Mouse (Mus musculus) CD4-positive helper T cell, adult 2 months (primary cell): ENCODE data around the gene Car11.

Experiments
- DNase-seq: peaks from one replicate; pipeline ENCODE4 v3.0.0-alpha.2; 2012; ENCODE audit warnings: low read depth, missing footprints, low spot score

The Car11 gene

GRCm38 (mm10) chr7:45723301-45723700, 23.7 kb downstream of the Car11 start:
- DNase-seq = no peak

GRCm38 (mm10) chr7:45723781-45724180, 24.1 kb downstream of the Car11 start:
- DNase-seq = no peak

GRCm38 (mm10) chr7:45725151-45725550, 25.5 kb downstream of the Car11 start:
- DNase-seq = no peak

GRCm38 (mm10) chr7:45725713-45726112, 26.1 kb downstream of the Car11 start, which contains the start of gene Spaca4:
Gene Spaca4 (minus strand): TSS chr7:45725813.
- no peak for DNase-seq

DNA sequence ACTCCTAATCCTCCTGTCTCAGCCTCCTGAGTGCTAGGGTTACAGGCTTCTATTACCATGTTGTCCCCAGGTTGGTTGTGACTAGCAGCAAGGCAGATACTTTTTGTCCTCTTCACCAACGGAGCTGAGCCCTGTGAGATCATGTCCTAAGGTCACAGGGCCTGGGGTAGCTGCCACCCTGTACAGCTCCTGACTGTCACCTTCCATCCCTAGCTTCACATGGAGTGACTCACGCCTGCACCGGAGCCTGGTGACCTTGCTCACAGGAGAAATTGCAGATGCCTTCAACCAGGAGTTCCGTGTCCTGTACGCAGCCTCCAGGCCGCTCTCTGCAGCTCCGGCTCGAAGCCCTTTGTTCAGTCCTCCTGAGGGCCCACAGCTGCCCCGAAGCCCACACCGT, 26.8 kb downstream of the Car11 start:
- no peak for DNase-seq

- DNase-seq = no peak
These were observed 28.0 kb downstream of the Car11 start for GRCm38 (mm10) chr7:45727625-45728024.

DNA sequence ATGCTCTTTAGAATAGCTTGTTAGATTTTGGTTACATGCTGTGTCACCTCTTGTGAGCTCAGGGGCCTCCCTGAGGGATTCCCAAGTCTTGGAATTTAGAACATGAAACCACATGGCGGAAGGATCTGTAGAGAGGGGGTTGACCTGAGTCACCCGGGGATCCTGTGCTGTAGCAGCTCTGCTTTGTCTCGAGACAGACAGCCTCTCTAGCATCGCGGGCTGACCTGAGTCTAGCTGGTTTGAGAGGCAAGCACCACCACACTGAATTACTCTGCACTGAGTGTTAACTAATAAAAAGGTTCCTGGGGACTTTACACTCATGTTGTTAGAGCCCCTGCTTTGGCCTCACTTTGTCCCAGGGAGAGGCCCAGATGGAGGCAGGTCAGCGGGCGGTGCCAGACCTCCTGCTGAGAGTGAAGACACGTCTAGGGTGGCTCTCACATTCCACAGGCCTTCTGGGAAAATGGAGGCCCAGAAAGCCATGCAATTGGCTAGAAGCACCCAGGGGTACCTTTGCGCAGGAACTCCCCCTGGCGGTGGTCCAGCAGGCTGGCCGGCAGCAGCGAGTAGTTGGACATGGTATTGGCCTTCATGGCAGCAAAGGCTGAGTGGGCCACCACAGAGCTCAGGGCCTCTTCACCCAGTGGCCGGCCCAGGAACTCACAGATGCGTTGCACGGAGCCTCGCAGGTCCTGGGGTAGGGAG, 31.2 kb downstream of the Car11 start:
- DNase-seq = peak; percentile 32

DNA sequence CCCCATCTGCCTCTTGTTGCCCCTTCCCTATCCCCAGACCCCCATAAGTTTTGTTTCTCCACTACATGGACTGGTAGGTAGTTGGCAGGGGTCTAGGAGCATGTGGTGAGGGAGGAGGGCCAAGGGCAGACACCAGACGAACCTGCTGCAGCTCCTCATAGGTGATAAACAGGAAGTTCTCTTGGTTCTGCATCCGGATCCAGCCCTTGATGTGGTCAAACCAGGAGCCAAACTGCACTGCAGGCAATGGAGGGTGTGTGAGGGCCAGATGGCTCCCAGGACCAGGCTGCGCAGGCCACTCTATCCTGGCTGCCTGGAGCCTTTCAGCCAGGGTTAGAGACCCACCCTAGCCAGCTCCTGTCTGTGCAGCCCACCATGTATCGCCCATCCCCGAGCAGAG, 33.8 kb downstream of the Car11 start:
- DNase-seq = peak; percentile 90

- peak; percentile 90 for DNase-seq
These were observed 39.6 kb downstream of the Car11 start for GRCm38 (mm10) chr7:45739162-45739763.

GRCm38 (mm10) chr7:45739820-45740219, 40.2 kb downstream of the Car11 start:
- peak; percentile 42 for DNase-seq

GRCm38 (mm10) chr7:45741308-45741707, 41.7 kb downstream of the Car11 start:
- no peak for DNase-seq

GRCm38 (mm10) chr7:45741777-45742176, 42.1 kb downstream of the Car11 start:
- peak; percentile 86 for DNase-seq

DNA sequence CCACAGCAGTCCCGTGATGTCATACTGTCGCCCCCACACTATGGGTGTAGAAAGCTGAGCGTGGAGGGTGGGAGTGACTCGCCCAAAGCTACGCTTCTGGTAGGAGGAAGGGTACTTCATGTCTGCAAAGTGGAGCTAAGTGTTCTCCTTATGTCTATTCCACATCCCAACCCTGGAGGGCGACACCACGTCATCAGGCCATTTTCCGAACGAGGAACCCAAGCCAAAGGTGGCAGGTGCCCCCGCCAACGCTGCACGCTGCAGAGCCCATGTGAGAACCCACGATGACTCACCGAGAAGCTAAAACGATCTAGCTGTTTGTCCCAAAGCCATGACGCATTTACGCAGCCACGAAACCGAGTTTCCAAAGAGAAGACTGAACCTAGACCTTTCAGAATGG, 42.7 kb downstream of the Car11 start:
- peak; percentile 89 for DNase-seq

DNA sequence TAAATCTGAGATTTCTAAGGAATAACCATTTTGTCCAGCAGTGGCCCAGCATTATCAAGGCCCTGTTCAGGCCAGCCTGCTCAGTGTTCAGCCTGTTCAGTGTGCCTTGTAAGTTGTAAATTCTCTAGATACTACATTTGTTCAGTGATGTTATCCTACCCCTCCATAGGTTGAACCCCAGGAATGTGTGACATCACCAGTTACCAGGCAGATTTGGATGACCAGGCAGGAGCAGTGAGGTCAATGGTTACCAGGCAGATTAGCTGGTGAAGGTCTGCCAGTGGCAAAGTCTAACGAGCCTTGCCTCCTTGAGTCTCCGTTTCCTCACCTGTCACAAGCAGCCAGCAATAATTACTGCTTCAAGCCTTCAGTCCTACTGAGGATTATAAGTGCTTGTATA, 44.7 kb downstream of the Car11 start:
- DNase-seq = peak; percentile 66

DNA sequence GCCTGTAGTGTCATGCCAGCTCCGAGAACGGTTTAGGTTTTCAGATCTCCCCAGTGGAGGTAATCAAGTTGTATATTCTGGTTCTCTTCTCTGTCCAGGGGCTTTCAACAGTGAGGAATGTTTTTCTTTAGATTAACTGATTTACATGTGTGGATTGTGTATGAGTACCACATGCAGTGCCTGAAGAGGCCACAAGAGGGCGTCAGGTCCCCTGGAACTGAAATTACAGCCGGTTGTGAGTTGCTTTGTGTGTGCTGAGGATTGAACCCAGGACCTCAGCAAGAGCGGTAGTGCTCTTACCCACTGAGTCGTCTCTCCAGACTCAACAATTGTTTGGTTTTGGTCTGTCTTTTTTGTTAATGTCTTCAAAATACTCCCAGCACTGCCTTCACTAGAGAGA, 46.9 kb downstream of the Car11 start:
- DNase-seq = no peak

DNA sequence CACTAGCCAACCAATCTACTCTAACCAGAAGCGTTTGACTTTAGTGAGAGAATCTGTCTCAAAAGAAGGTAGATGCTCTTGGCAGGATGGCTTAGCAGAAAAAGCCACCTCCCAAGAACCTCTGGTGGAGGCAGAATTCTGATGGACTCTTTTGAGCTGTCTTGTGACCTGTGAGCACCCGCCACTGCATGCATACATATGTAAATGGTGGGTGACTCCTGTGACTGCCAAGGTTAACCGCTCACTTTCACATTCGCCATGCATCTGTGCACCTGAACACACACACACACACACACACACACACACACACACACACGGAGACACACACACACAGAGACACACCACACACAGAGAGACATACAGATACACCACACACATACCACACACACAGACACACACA, 47.8 kb downstream of the Car11 start:
- no peak for DNase-seq

DNA sequence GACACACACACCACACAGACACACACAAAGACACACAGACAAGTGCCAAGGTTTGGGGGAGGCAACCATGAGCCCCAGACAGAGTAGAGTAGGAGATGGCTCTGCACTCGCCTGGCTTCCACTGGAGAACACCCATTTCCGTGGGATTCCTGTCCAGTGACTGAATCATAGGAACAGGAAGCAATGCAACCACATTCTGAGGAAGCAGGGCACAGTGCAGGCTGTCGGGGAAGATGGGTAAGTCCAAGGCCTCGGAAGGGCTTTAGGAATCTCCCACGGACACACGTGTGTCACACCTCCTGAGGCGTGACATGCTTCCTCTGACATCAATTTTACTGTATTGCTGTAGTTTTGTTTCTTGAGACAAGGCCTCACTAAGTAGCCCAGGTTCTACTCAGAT, 48.5 kb downstream of the Car11 start:
- DNase-seq = no peak

DNA sequence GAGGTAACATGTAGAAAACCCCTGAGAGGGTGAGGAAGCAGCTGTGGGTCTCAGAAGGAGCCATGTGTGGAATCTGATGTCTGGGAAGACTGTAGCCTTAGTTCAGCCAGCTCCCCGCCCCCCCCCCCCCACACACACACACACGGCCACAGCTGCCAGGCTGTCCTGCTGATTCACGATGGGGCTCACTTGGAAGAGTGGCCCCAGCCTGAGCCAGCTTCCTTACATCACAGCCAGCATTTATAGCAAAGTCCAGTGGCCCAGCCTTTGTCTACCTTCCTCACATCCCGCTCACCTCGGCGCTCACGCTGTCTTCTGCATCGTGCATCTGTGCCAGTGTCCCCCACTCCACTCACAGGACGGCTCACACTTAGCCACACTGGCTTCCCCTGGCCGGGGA, 49.8 kb downstream of the Car11 start:
- DNase-seq = no peak

- no peak for DNase-seq
These were observed 50.5 kb downstream of the Car11 start for GRCm38 (mm10) chr7:45750162-45750561.
